Mouse (Mus musculus) MEL (cell line): ENCODE data around the gene Ccdc121. TPM values are rescaled to one million over a fixed set of nuclear protein-coding genes. Genes with fewer than 3 reads are reported as not detected.

Experiments
- DNase-seq: peaks from one replicate; pipeline ENCODE4 v3.0.0; 2011; ENCODE audit warnings: low read depth, low spot score
- H3K27ac ChIP-seq: 2 replicates; pipeline ENCODE4 v1.5.1; 2012; ENCODE audit warnings: low read depth, mild to moderate bottlenecking, control low read depth, low read length, moderate library complexity; ENCODE audit not compliant: control insufficient read depth
- H3K27me3 ChIP-seq, 2 experiments: fragments of 150-350 bp in 1 of 2; sonication (generic) in 1 of 2; 2 replicates each; pipeline ENCODE4 v1.6.1; 2012; ENCODE audit warnings: low read length in 2 of 2, mild to moderate bottlenecking in 2 of 2, improper control_type of control experiment in 1 of 2, moderate library complexity in 1 of 2; ENCODE audit not compliant: insufficient read depth in 2 of 2, control insufficient read depth in 1 of 2
- H3K36me3 ChIP-seq, 2 experiments: 2 replicates each; pipeline ENCODE4 v1.6.1; 2012 to 2014; ENCODE audit warnings: low read length in 2 of 2, improper control_type of control experiment in 1 of 2, inconsistent platforms in 1 of 2, mild to moderate bottlenecking in 1 of 2; ENCODE audit not compliant: insufficient read depth in 2 of 2, control insufficient read depth in 1 of 2
- H3K4me1 ChIP-seq, 2 experiments: fragments of 150-350 bp in 1 of 2; sonication (generic) in 1 of 2; 2 replicates each; pipeline ENCODE4 v1.6.1; 2012; ENCODE audit warnings: low read length in 2 of 2, improper control_type of control experiment in 1 of 2, mild to moderate bottlenecking in 1 of 2; ENCODE audit not compliant: insufficient read depth in 2 of 2, control insufficient read depth in 1 of 2
- H3K4me3 ChIP-seq, 2 experiments: fragments of 150-350 bp in 1 of 2; sonication (generic) in 1 of 2; 2 replicates each; pipeline ENCODE4 v1.5.1; 2012; ENCODE audit warnings: low read depth in 2 of 2, low read length in 2 of 2, mild to moderate bottlenecking in 2 of 2, moderate library complexity in 2 of 2, control low read depth in 1 of 2, improper control_type of control experiment in 1 of 2; ENCODE audit not compliant: control insufficient read depth in 1 of 2, insufficient read depth in 1 of 2
- H3K79me2 ChIP-seq: 2 replicates; pipeline ENCODE4 v1.6.1; 2012; ENCODE audit warnings: mild to moderate bottlenecking, low read length, moderate library complexity; ENCODE audit not compliant: control insufficient read depth, poor library complexity, insufficient read depth
- H3K9ac ChIP-seq: 2 replicates; pipeline ENCODE4 v1.6.1; 2012; ENCODE audit warnings: low read depth, mild to moderate bottlenecking, control low read depth, low read length, moderate library complexity; ENCODE audit not compliant: control insufficient read depth, poor library complexity, severe bottlenecking
- H3K9me3 ChIP-seq: fragments of 150-350 bp; sonication (generic); replicated peaks from 2 replicates; pipeline ENCODE4 v1.6.1; 2012; ENCODE audit warnings: mild to moderate bottlenecking, low read length, improper control_type of control experiment, moderate library complexity; ENCODE audit not compliant: insufficient read depth
- BHLHE40 ChIP-seq: IDR thresholded peaks from 2 replicates; pipeline ENCODE4 v1.6.1; 2012; ENCODE audit warnings: low read depth, mild to moderate bottlenecking, inconsistent platforms, low read length, improper control_type of control experiment, borderline replicate concordance
- CHD2 ChIP-seq: IDR thresholded peaks from 2 replicates; pipeline ENCODE4 v1.6.1; 2011; ENCODE audit warnings: low read length, improper control_type of control experiment
- CTCF ChIP-seq, 3 experiments: IDR thresholded peaks in 2 of 3; conservative IDR thresholded peaks in 1 of 3; 2 replicates each; pipeline ENCODE4 v1.5.1; 2011 to 2012; ENCODE audit warnings: low read length in 3 of 3, low read depth in 2 of 3, mild to moderate bottlenecking in 2 of 3, improper control_type of control experiment in 1 of 3, inconsistent platforms in 1 of 3, mixed read lengths in 1 of 3, moderate library complexity in 1 of 3; ENCODE audit not compliant: control insufficient read depth in 1 of 3, insufficient read depth in 1 of 3, poor library complexity in 1 of 3, severe bottlenecking in 1 of 3
- E2F4 ChIP-seq: IDR thresholded peaks from 2 replicates; pipeline ENCODE4 v1.6.1; 2011; ENCODE audit warnings: low read depth, low read length, improper control_type of control experiment, borderline replicate concordance
- ELF1 ChIP-seq: IDR thresholded peaks from 2 replicates; pipeline ENCODE4 v1.6.1; 2014; ENCODE audit warnings: low read depth, mild to moderate bottlenecking, inconsistent platforms, low read length, improper control_type of control experiment, moderate library complexity
- EP300 ChIP-seq, 2 experiments: IDR thresholded peaks; 2 replicates each; pipeline ENCODE4 v1.6.1; 2011; ENCODE audit warnings: improper control_type of control experiment in 2 of 2, low read length in 2 of 2, low read depth in 1 of 2, mild to moderate bottlenecking in 1 of 2
- ETS1 ChIP-seq: IDR thresholded peaks from 2 replicates; pipeline ENCODE4 v1.6.1; 2012; ENCODE audit warnings: low read depth, mild to moderate bottlenecking, inconsistent platforms, low read length, improper control_type of control experiment, moderate library complexity
- GABPA ChIP-seq: IDR thresholded peaks from 2 replicates; pipeline ENCODE4 v1.6.1; 2012; ENCODE audit warnings: low read depth, mild to moderate bottlenecking, inconsistent platforms, low read length, improper control_type of control experiment, moderate library complexity
- GATA1 ChIP-seq: IDR thresholded peaks from 2 replicates; pipeline ENCODE4 v1.6.1; 2011; ENCODE audit warnings: low read depth, low read length, improper control_type of control experiment
- HCFC1 ChIP-seq: IDR thresholded peaks from 2 replicates; pipeline ENCODE4 v1.6.1; 2012; ENCODE audit warnings: low read depth, mild to moderate bottlenecking, inconsistent platforms, low read length, improper control_type of control experiment, moderate library complexity
- JUND ChIP-seq: IDR thresholded peaks from 2 replicates; pipeline ENCODE4 v1.6.1; 2011; ENCODE audit warnings: low read depth, mild to moderate bottlenecking, improper control_type of control experiment, low read length
- KAT2A ChIP-seq: conservative IDR thresholded peaks from 2 replicates; pipeline ENCODE4 v1.6.1; 2012; ENCODE audit warnings: low read depth, low read length, improper control_type of control experiment, inconsistent platforms
- MAFK ChIP-seq: IDR thresholded peaks from 2 replicates; pipeline ENCODE4 v1.6.1; 2011; ENCODE audit warnings: low read depth, mild to moderate bottlenecking, low read length, improper control_type of control experiment, borderline replicate concordance
- MAX ChIP-seq: IDR thresholded peaks from 2 replicates; pipeline ENCODE4 v1.6.1; 2011; ENCODE audit warnings: low read length, improper control_type of control experiment
- MAZ ChIP-seq: IDR thresholded peaks from 2 replicates; pipeline ENCODE4 v1.6.1; 2012; ENCODE audit warnings: low read depth, mild to moderate bottlenecking, inconsistent platforms, low read length, improper control_type of control experiment
- MEF2A ChIP-seq: IDR thresholded peaks from 2 replicates; pipeline ENCODE4 v1.6.1; 2014; ENCODE audit warnings: low read depth, mild to moderate bottlenecking, inconsistent platforms, low read length, improper control_type of control experiment; ENCODE audit not compliant: poor library complexity, insufficient replicate concordance, severe bottlenecking; ENCODE audit errors: extremely low read depth
- MXI1 ChIP-seq: IDR thresholded peaks from 2 replicates; pipeline ENCODE4 v1.6.1; 2011; ENCODE audit warnings: mild to moderate bottlenecking, low read depth, low read length, improper control_type of control experiment
- MYB ChIP-seq: IDR thresholded peaks from 2 replicates; pipeline ENCODE4 v1.6.1; 2011; ENCODE audit warnings: mild to moderate bottlenecking, low read depth, low read length, improper control_type of control experiment
- MYC ChIP-seq: IDR thresholded peaks from 2 replicates; pipeline ENCODE4 v1.6.1; 2011; ENCODE audit warnings: low read depth, mild to moderate bottlenecking, low read length, improper control_type of control experiment, moderate library complexity
- NELFE ChIP-seq: IDR thresholded peaks from 2 replicates; pipeline ENCODE4 v1.6.1; 2011; ENCODE audit warnings: low read depth, low read length, improper control_type of control experiment
- NRF1 ChIP-seq: IDR thresholded peaks from 2 replicates; pipeline ENCODE4 v1.6.1; 2014; ENCODE audit warnings: low read depth, mild to moderate bottlenecking, inconsistent platforms, low read length, improper control_type of control experiment, moderate library complexity; ENCODE audit not compliant: poor library complexity, insufficient read depth, severe bottlenecking
- POLR2A ChIP-seq, 2 experiments: IDR thresholded peaks; 2 replicates each; pipeline ENCODE4 v1.6.1; 2011 to 2012; ENCODE audit warnings: low read length in 2 of 2, mild to moderate bottlenecking in 2 of 2, control low read depth in 1 of 2, improper control_type of control experiment in 1 of 2, low read depth in 1 of 2, moderate library complexity in 1 of 2; ENCODE audit not compliant: control insufficient read depth in 1 of 2, insufficient read depth in 1 of 2, poor library complexity in 1 of 2
- POLR2AphosphoS2 ChIP-seq: IDR thresholded peaks from 2 replicates; pipeline ENCODE4 v1.6.1; 2011; ENCODE audit warnings: low read length, improper control_type of control experiment
- POLR2AphosphoS5 ChIP-seq: IDR thresholded peaks from 2 replicates; pipeline ENCODE4 v1.6.1; 2012; ENCODE audit warnings: low read depth, borderline replicate concordance, mild to moderate bottlenecking, inconsistent platforms, low read length, moderate library complexity, mixed read lengths
- RAD21 ChIP-seq: IDR thresholded peaks from 2 replicates; pipeline ENCODE4 v1.6.1; 2011; ENCODE audit warnings: mild to moderate bottlenecking, low read depth, low read length, improper control_type of control experiment
- RCOR1 ChIP-seq: IDR thresholded peaks from 2 replicates; pipeline ENCODE4 v1.6.1; 2012; ENCODE audit warnings: low read depth, mild to moderate bottlenecking, inconsistent platforms, low read length, improper control_type of control experiment
- SMC3 ChIP-seq: IDR thresholded peaks from 2 replicates; pipeline ENCODE4 v1.6.1; 2011; ENCODE audit warnings: low read depth, low read length, improper control_type of control experiment
- TAL1 ChIP-seq: IDR thresholded peaks from 2 replicates; pipeline ENCODE4 v1.6.1; 2012; ENCODE audit warnings: mild to moderate bottlenecking, inconsistent platforms, low read length, moderate library complexity, mixed read lengths
- TBP ChIP-seq: IDR thresholded peaks from 2 replicates; pipeline ENCODE4 v1.8.0; 2011; ENCODE audit warnings: low read depth, low read length, improper control_type of control experiment
- TCF12 ChIP-seq: IDR thresholded peaks from 2 replicates; pipeline ENCODE4 v1.6.1; 2014; ENCODE audit warnings: low read depth, mild to moderate bottlenecking, inconsistent platforms, low read length, improper control_type of control experiment, moderate library complexity
- UBTF ChIP-seq: IDR thresholded peaks from 2 replicates; pipeline ENCODE4 v1.6.1; 2012; ENCODE audit warnings: low read depth, mild to moderate bottlenecking, inconsistent platforms, low read length, improper control_type of control experiment, moderate library complexity, borderline replicate concordance; ENCODE audit not compliant: insufficient read depth
- USF1 ChIP-seq: IDR thresholded peaks from 2 replicates; pipeline ENCODE4 v1.6.1; 2014; ENCODE audit warnings: low read depth, mild to moderate bottlenecking, inconsistent platforms, low read length, improper control_type of control experiment, moderate library complexity
- USF2 ChIP-seq, 2 experiments: IDR thresholded peaks; 2 replicates each; pipeline ENCODE4 v1.6.1; 2011 to 2012; ENCODE audit warnings: improper control_type of control experiment in 2 of 2, low read length in 2 of 2, borderline replicate concordance in 1 of 2, inconsistent platforms in 1 of 2, low read depth in 1 of 2, mild to moderate bottlenecking in 1 of 2; ENCODE audit not compliant: insufficient read depth in 1 of 2
- ZC3H11A ChIP-seq: IDR thresholded peaks from 2 replicates; pipeline ENCODE4 v1.6.1; 2012; ENCODE audit warnings: low read depth, mild to moderate bottlenecking, inconsistent platforms, low read length, improper control_type of control experiment
- ZKSCAN1 ChIP-seq: IDR thresholded peaks from 2 replicates; pipeline ENCODE4 v1.6.1; 2012; ENCODE audit warnings: low read depth, mild to moderate bottlenecking, inconsistent platforms, low read length, improper control_type of control experiment, moderate library complexity
- ZMIZ1 ChIP-seq: IDR thresholded peaks from 2 replicates; pipeline ENCODE4 v1.6.1; 2012; ENCODE audit warnings: low read depth, mild to moderate bottlenecking, inconsistent platforms, low read length, improper control_type of control experiment, moderate library complexity
- polyA plus RNA-seq, 2 experiments: library from polyadenylated mRNA; stranded (reverse) in 1 of 2; unstranded in 1 of 2; fragments of >175 nt in 1 of 2; fragments of >200 nt in 1 of 2; gene quantifications; 2 replicates each; pipeline versions ENCODE4 v1.2.1 to v1.2.4; 2012; ENCODE audit warnings: low replicate concordance in 2 of 2, low read depth in 1 of 2; ENCODE audit not compliant: insufficient read length in 2 of 2, insufficient read depth in 1 of 2, missing spikeins in 1 of 2
- total RNA-seq: library from RNA; depleted of rRNA; stranded (reverse); fragments of 300-350 nt; gene quantifications from 2 replicates; pipeline ENCODE4 v1.2.3, GENCODE M21; 2012

The Ccdc121 gene
- total and polyA plus RNA-seq, 3 experiments, result not detected

GRCm38 (mm10) chr1:181537627-181538525 lies 26.6 kb upstream of the Ccdc121 start:
- H3K36me3 ChIP-seq, result peaks cover 0 to 15% of the 10 kb centered on the region in 2 experiments; a peak in 2 of 4 replicates
- H3K27me3 ChIP-seq, result no peaks in the 10 kb centered on the region
- DNase-seq, result peak; percentile 75
- peaks cover 4 to 34% of the 10 kb centered on the region in 2 experiments; a peak in 3 of 4 replicates for H3K4me1 ChIP-seq
- no peaks in the 10 kb centered on the region for H3K79me2 ChIP-seq
- H3K9ac ChIP-seq, result no peak overlapping the region
- no peaks in the 10 kb centered on the region for H3K9me3 ChIP-seq
- no peak for TF ChIP-seq POLR2AphosphoS5
- no peak for TF ChIP-seq ZMIZ1
- TF ChIP-seq ZC3H11A, result no peak
- TF ChIP-seq MAX, result no peak
- no peak for TF ChIP-seq POLR2AphosphoS2
- no peak for TF ChIP-seq MXI1
- TF ChIP-seq TCF12, result peak; percentile 91
- TF ChIP-seq RCOR1, result peak; percentile 58
- no peak for TF ChIP-seq UBTF
- TF ChIP-seq ZKSCAN1, result no peak
- no peak for TF ChIP-seq MYC
- no peak for TF ChIP-seq GABPA
- no peak for TF ChIP-seq USF2 (IDR thresholded peaks at IDR 0.05; ENCODE audit: borderline replicate concordance in 1 of 2, insufficient read depth in 1 of 2, low read depth in 1 of 2, low read length in 2 of 2)
- no peak for TF ChIP-seq MAZ
- TF ChIP-seq HCFC1, result no peak
- no peak for TF ChIP-seq NRF1
- no peak for TF ChIP-seq BHLHE40
- TF ChIP-seq POLR2A (IDR thresholded peaks at IDR 0.05; ENCODE audit: control insufficient read depth in 1 of 2, insufficient read depth in 1 of 2, low read depth in 1 of 2, low read length in 2 of 2, poor library complexity in 1 of 2), result no peak
- TF ChIP-seq MEF2A, result no peak
- TF ChIP-seq ELF1, result no peak
- TF ChIP-seq TBP, result no peak
- no peak for TF ChIP-seq MAFK
- TF ChIP-seq TAL1, result peak; percentile 75
- no peak for TF ChIP-seq MYB
- no peak for TF ChIP-seq USF1
- TF ChIP-seq E2F4, result no peak
- TF ChIP-seq KAT2A, result no peak
- TF ChIP-seq ETS1, result peak; percentile 55
- no peak for TF ChIP-seq JUND
- no peak for TF ChIP-seq CTCF (IDR thresholded peaks at IDR 0.05 in 2 of 3, conservative IDR thresholded peaks at IDR 0.05 in 1 of 3; ENCODE audit: control insufficient read depth in 1 of 3, insufficient read depth in 1 of 3, low read depth in 2 of 3, low read length in 3 of 3, poor library complexity in 1 of 3, severe bottlenecking in 1 of 3)
- TF ChIP-seq NELFE, result no peak
- TF ChIP-seq SMC3, result no peak
- TF ChIP-seq RAD21, result no peak
- peak; percentile 87 to 94 for TF ChIP-seq EP300 (IDR thresholded peaks at IDR 0.05; ENCODE audit: low read depth in 1 of 2, low read length in 2 of 2)
- TF ChIP-seq CHD2, result no peak
- peak; percentile 92 for TF ChIP-seq GATA1
- H3K4me3 ChIP-seq, result no peak overlapping the region
- H3K27ac ChIP-seq, result peak overlapping the region; percentile 5; the same call in 1 of the 2 replicates
